Mouse (Mus musculus): ENCODE results near the gene Klhl26. TPM values are rescaled to one million over a fixed set of nuclear protein-coding genes. Genes with fewer than 3 reads are reported as not detected.

Klhl26 gene
- total RNA-seq, 2 experiments from 2014 or later = 23.6 to 24.4 TPM

DNA sequence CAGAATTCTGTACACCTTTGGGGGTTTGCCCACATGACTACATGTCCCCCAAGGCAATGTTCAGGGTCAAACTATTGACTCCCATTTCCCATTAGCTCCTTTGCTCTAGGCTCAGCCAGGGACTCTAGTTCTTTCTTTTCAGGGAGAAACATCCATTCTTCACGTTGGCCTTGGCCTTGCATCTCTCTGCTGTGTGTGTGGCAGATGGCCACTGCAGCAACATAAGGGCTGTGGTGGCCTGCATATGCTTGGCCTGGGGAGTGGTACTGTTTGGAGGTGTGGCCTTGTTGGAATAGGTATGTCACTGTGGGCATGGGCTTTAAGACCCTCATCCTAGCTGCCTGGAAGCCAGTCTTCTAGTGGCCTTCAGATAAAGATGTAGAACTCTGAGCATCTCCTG is 30.8 kb downstream of the Klhl26 start:
- no peak for DNase-seq

DNA sequence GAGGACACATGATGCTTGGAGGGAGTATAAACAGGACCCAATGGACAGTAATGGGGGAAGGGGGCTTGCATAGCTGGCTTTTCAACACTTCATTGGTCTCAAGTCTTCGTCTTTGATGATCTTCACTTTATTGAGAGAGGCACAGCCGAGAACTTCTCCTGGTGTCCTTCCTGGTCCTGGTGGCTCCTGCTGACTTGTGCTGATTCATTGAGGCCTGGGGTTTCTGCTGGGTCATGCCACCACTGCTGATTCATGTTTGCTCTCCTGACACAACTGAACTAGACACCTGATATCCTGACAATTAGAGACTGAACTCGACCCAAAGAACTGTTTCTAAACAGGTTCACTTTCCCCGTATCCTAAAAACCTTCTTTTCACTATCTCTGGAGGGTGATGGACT is 33.4 kb downstream of the Klhl26 start:
- DNase-seq = peak in 1 of 2 experiments; percentile 27

DNA sequence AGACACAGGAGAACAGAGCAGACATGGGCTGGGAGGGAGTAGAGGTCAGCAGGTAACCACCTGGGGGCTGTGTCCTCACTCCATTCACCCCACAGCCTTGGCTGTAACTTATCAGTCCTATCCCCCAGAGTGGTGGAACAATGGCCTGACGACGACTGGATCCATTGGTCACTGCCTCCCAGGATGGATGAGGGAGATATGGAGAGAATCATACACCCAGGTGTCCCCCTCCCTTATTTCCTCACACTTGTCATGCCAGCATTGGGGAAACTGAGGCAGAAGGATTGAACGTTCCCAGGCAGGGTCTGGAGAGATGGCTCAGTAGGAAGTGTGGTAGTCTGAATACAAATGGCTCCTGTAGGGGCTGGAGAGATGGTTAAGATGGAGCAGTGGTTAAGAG is 35.2 kb downstream of the Klhl26 start:
- no peak for DNase-seq

DNA sequence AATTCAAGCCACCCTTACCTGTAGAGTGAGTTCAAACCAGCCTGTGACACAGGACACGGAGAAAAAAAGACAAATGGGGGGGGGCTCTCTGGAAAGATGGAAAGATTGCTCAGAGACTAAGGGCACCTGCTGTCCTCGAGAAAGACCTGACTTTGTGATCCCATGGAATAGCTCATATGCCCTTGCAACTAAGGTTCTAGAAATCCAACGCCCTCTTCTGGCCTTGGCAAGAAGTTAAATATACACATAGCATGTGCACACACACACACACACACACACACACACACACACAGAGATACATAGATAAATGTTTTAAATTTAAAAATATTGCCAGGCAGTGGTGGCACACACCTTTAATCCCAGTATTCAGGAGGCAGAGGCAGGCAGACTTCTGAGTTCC is 36.5 kb downstream of the Klhl26 start:
- DNase-seq = no peak

DNA sequence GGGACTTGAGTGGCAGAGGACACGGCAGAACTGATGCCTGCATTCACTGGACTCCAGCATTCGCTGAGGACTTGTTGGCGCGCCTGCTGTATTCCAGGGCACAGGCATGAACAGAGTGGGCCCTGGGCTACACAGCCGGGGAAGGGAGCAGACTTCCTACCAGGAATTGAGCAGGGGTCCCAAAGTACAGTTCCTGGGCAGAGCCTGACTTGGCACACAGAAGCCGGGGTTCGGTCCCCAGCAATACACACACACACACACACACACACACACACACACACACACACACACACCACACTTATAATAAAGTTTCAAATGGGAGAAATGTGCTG is 37.0 kb downstream of the Klhl26 start:
- DNase-seq = no peak

DNA sequence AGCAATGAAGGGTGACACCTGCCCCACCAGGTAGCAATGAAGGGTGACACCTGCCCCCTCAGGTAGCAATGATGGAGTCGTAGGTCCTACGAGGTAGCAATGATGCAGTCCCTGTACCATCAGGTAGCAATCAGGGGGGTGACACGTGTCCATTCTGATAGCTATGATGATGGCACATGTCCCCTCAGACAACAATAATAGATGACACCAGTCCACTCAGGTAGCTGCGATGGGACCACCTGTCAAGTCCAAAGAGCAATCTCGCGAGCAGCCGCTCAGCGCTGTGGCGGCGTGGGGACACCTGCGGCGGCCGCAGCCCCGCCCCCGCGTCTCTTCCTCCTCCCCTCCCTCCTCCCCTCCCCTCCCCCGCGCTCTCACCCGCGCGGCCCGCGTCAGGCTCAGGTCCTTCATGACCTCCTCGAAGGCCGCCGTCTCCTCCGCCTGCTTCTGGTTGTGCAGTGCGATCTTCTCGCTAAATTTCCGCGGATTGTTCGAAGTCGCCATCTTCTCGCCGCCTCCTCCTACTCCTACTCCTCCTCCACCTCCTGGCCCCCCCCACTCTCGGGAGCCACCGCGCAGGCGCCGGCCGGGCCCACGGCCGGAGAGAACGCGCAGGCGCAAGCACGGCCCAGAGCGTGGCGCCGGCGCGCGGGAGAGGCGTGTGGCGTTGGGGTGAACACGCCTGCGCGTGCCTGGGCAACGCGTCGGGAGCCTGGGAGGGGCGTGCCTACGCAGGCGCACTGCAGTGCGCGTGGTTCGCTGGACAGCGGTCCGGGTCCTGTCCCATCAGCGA is 37.5 kb downstream of the Klhl26 start, which contains the start of gene Crtc1:
Gene Crtc1, minus strand, starts transcription at position 525 of the 793 bp plus-strand sequence.
- peak; percentile 99 for DNase-seq

DNA sequence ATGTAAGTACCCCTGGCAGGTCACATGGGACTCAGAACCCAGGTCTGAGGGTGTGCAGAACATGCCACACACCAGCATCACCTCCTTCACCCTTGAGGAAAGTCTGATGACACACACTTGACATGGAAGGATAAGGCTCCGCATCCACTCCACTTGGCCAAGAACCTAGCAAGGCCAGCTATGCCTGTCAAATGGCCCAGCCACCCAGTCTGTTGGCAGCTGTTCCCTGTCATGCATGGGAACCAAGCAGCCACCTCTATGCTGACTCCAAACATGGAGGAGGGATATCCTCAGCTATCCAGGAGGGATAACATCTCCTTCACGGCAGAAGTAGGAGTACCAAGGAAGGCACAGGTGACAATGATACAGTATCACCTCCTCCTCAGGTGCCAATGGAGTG is 38.3 kb downstream of the Klhl26 start:
- no peak for DNase-seq

DNA sequence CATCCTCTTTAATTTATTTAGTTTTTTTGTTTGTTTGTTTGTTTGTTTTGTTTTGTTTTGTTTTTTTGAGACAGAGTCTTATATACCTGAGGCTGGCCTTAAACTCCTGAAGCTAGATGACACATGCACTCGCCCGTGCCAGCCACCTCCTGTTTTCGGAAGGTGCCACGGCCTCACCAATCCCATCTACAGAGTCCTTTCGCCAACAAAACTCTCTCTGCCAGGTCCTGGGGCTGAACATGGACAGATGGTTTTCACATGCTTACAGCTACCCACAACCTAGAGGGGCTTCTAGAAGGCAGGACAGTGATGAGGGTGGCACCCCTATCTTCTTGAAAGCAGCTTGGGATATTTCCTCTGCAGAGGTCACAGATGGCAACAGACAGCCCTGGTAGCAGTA is 41.6 kb downstream of the Klhl26 start:
- no peak for DNase-seq

DNA sequence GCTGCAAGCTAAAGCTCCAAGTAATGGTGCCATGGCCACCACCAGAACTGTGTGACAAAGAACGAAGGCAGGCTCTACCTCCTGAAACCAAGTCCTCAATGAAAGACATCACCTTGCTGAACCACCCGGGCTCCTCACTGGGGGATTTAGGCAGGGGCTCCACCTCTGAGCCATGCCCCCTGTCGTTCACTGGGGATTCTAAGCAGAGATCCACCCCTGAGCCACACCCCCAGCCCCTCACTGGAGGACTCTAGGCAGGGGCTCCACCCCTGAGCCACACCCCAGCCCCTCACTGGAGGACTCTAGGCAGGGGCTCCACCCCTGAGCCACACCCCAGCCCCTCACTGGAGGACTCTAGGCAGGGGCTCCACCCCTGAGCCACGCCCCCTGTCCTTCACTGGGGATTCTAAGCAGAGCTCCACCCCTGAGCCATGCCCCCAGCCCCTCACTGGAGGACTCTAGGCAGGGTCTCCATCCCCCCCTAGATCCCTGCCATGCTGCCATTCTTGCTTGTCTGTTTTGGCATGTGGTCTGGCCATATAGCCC is 43.7 kb downstream of the Klhl26 start:
- no peak for DNase-seq

DNA sequence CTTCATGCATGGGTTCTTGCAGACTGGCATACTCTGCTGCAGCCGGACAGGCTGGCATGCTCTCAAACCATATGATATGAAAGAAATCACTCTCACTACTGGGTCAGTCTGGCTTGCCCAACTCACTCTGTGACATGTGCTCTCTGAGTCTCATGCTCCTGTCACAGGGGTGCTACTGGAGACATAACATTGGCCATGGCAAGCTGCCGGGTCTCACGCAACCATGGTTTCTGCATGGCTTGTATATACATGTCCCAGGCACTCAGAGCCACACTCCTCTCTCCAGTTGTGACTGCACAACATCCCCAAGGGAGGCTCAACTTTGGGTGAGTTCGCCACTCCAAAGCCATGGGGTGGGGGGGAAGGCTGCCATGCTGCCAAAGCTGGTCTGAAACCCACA is 45.6 kb downstream of the Klhl26 start:
- DNase-seq = no peak

DNA sequence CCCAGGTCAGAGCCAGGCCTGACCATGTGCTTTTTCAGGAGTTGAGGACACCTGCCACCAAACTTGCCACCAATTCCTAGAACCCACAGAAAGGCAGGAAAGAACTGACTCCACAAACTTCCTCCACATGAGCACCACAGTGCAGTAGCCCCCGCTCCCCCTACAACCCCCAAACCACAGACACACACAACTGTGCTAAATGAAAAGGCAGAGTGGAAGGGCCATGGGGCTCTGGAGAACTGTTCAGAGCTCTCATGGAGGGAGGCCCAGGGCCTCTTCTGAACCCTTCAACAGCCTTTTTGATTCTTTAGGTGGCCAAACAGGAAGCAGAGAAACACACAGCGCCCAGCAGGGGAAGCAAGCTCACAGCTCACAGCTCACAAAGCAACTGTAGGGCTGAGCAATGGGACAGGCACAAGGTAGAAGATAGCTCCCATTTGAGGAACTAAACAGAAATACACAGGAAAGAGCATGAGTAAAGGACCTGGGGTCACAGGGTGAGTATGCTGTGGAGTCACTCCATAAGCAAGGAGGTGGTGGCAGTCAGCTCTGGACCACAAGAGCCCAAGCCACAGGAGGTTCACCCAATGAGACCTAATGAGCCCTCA is 50.4 kb downstream of the Klhl26 start:
- DNase-seq = no peak

DNA sequence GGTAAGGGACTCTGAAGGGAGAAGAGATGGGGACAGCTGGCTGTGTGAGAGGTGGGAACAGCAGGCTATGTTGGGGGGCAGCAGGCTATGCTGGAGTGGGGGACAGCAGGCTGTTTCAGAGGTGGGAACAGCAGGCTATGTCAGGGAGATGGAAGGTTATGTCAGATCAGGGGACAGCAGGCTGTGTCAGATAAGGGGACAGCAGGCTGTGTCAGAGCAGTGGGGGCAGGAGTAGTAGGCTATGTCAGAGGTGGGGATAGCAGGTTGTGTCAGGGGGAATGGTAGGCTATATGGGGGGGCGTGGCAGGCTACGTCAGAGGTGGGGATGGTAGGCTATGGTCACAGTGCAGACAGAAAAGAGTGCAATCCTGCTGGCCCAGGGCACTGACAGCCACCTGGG is 54.0 kb downstream of the Klhl26 start:
- no peak for DNase-seq

DNA sequence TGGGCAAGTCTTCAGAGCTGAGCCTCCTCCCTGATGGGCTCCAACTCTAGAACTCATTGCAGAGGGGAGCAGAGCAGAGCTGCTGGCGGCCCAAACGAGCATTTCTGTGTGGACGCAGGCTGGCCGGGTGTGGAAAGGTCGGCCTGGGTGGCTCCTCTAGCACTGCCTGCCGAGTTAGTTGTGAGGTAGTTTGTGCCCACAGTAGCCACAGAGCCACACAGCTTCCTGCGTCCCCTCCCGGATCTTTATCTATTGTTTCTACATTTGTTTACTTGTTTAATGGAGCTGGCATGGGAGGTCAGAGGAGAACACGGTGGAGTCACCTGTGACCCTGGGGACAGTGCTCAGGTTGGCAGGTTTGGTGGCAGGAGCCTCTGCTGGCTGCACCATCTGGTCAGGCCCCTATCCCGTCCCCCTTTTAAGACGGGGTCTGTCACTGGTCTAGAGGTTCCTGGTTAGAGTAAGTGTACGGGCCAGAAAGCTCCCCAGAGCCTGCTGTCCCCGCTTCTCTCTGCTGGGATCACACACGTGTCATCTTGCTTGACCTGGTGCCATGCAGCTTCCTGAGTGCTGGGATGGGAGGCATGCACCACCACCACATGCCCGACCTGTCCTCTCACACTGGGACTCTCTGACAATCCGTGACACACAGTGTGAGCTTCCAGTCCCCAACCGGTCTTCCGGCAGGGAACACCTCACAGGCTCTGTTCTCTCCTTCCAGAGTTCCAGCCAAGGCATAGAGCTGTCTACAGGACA is 55.2 kb downstream of the Klhl26 start:
- no peak for DNase-seq

DNA sequence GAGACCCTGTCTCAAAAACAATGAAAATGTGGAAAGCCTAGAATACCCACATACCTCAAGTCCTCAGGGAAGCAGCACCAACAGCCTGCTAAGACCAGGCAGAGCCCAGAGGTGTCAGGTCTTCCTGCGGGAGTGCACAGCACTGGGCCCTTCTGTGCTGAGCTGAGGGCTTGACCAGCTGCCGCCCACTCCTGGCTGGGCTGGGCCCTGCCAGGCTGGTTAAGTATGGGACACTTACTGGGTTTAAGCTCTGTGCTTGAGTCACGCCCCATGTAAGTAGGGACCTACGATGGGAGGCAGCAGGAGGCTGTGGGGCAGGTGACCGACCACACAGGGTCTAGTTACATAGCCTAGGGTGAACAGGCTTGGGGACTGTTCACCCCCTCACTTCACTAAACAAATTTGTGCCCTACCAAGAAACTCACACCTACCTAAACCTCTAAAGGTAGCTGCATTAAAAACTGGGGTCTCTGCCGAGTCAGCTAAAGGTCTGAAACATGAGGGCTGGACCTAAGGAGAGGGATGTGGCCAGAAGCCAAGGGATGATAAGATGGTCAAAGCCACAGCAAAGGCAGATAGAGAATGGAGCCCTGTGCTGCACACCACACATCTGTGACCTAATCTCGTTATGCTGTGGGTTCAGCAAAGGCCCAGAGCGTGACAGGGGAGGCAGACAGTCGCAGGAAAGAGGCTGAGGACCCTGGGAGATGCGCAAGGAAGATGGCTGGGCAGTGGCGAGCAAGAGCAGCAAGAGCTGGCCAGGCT is 56.7 kb downstream of the Klhl26 start:
- DNase-seq = no peak

DNA sequence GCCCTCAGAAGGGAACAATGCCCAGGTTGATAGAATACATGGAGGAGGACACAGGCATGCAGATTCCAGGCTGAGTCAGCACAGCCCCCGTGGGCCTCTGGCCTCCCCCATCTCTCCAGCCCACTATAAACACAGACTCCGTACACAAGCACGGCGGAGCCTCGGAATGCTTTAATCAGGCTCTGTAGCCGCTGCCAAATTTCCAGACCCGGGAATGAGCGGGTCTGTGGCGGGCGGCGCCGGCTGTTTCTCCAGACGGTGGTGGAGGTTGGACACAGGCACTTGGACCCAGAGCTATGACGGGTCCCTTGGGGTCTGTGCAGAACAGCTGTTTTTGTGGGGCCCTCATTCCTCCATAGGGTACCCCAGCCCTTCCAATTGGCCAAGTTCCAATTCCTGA is 57.8 kb downstream of the Klhl26 start:
- no peak for DNase-seq

DNA sequence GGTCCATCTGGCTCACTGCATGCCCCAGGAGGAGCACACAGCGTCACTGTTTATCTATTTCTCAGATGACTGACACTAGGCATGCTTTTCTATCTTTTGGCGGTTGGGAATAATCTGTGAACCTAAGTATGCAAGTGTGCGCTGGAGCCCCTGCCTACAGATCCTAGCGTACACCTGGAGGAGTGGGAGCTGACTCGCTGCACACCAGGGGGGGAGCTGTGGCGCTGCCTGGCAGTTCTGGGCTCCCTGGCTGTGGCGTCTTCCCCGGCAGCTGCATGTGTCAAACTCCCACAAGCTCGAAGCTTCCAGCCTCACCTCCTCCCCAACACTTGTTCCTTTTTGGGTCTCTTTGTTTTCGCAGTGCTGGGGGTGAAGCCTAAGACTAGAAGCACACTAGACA is 58.9 kb downstream of the Klhl26 start:
- DNase-seq = no peak

DNA sequence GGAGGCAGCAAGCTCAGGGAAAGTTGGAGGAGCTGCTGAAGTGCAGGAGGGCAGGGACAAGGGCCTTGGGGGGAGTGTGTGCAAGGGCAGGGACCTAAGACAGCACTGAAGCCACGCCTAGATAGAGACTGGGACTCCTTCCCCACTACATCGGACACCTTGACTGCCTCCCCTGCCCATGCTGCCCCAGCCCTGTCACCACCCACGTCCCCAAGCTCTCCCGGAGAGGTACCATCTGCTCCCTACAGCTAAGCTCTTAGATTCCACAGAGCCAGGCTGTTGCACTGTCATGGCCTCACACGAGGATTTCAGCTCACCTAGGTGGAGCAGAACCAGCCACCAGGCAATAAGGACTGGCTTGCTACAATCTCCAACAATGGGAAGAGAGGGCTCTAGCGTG is 59.8 kb downstream of the Klhl26 start:
- DNase-seq = no peak

DNA sequence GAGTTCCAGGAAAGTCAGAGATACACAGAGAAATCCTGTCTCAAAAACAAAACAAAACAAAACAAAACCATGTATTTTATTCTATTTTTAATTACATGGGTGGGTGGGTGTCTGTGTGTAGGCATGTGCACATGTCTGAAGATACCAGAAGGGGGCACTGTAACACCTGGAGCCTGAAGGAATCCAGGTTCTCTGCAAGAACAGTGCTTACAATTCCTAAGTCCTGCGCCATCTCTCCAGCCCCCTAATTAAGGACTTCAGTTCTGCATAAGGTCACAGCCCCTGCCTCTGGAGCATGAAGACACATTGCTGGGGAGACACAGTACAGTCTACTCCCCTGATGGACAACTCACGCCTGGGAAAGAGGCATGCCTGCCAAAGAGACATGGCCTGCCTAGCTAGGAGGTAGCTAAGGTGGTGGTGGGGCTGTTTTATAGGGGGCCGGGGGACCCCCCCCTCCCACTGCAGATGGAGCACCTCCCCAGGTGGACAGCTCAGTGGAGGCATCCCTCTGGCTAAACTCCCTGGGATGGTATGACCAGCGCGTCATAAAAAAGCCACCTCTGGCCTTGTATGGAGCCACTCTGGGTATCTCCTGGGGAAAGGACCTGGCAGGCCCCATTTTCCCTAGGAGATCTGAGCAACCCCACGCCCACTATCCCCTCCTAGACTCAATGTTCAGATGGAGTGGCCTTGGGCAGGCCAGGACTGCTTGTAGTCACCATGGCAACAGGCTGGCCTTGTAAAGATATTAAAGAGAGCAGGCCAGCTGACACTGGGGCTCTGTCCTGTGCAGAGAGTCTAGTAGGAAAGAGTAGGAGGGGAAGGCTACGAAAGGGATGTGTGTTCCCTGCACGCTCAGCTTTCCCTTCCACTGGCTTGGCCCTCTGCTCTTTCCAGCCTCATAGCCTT is 61.0 kb downstream of the Klhl26 start:
- peak; percentile 76 to 82 for DNase-seq

DNA sequence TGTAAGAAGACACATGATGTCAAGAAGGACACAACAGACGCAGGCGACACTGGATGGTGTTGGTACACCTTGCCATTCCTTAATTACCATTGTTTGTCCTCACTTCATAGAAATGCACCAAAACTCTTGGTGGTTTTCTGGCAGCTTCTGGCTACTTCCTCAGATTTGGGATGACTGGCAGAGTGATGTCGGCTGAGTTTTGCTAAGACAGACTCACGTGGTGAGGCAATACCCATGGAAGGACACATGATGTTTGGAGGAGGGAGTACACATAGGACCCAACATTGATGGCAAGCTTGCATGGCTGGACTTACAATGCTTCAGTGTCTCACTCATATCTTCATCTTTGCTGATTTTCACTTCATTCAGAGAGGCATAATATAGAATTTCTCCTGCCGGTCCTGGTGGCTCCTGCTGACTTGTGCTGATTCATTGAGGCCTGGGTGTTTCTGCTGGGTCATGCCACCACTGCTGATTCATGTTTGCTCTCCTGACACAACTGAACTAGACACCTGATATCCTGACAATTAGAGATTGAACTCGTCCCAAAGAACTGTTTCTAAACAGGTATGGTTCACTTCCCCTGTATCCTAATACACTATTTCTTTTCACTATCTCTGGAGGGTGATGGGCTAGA is 62.3 kb downstream of the Klhl26 start:
- no peak for DNase-seq

DNA sequence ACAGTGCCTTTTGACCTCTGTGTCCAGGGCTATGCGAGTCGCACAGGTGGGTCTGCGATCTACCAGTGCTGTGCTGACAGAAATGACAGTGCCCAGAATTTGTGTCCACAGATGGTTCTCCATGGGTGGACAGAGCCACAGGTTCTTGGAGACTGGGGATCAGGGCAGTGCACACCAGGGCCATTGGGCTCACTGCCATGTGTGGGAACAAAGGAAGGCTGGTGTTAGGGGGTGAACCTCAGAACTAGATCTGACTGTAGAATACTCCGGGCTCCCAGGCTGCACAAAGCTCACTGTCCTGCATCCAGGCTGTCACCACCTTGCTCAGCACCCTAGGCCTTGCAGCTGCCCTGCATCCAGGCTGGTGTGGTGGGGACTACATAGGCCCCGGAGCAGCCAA is 66.5 kb downstream of the Klhl26 start:
- no peak for DNase-seq

DNA sequence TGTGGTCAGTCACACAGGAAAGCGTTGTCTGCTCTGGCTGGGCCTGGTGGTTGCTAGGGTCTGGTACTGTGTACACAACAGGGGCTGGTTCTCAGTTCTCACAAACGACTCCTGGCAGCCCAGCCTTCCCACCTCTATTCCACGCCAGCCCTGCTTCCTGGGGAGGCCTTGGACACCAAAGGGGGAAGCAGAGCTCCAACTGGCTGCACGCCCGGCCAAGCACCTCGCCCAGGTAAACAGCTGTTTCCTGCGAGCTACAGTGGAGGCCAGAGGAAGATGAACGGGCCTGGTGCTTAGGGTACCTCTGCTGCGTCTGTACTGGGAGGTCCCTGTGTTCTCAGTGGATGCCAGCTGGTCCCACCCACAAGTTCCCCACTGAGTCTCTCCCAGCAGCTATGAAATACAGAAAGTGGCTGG is 67.3 kb downstream of the Klhl26 start:
- no peak for DNase-seq

Data from adrenal gland, postnatal 36 days (tissue).